Mouse (Mus musculus): ENCODE measurements around the gene Ncbp1. TPM values are rescaled to one million over a fixed set of nuclear protein-coding genes. Genes with fewer than 3 reads are reported as not detected.

Ncbp1 gene
- polyA plus RNA-seq, 1 experiment, result 17.0 TPM

- H3K36me3 ChIP-seq (ENCODE audit: control insufficient read depth, insufficient read depth, low read length), result no peaks in the 10 kb centered on the region
- no peak overlapping the region for H3K4me3 ChIP-seq (ENCODE audit: extremely low read depth, insufficient read depth, insufficient read length)
- WGBS, result 83% methylated on average over 2 of the region's 2 CpGs
- no peak for DNase-seq (ENCODE audit: low read depth in 1 of 2, low spot score in 2 of 2)
- H3K4me1 ChIP-seq (ENCODE audit: control insufficient read depth, insufficient read depth, insufficient read length), result no peaks in the 10 kb centered on the region
- H3K27ac ChIP-seq (ENCODE audit: insufficient read depth, low read length), result no peak overlapping the region
- H3K27me3 ChIP-seq (ENCODE audit: control insufficient read depth, insufficient read depth, low read length), result no peaks in the 10 kb centered on the region
- TF ChIP-seq POLR2A (IDR thresholded peaks at IDR 0.05; ENCODE audit: low read depth, low read length) (no peak), CTCF (IDR thresholded peaks at IDR 0.05; ENCODE audit: extremely low read depth, insufficient read depth, insufficient read length, insufficient replicate concordance) (no peak)
Observed at GRCm38 (mm10) chr4:46097591-46097990, 40.8 kb upstream of the Ncbp1 start.

- Histone ChIP-seq H3K36me3 (ENCODE audit: control insufficient read depth, insufficient read depth, low read length) (no peaks in the 10 kb centered on the region), H3K27ac (ENCODE audit: insufficient read depth, low read length) (no peak overlapping the region)
- DNase-seq (ENCODE audit: low read depth in 1 of 2, low spot score in 2 of 2), result no peak
Observed at GRCm38 (mm10) chr4:46099132-46099531, 39.3 kb upstream of the Ncbp1 start.

GRCm38 (mm10) chr4:46100539-46100938, 37.9 kb upstream of the Ncbp1 start:
- Histone ChIP-seq H3K4me3 (ENCODE audit: extremely low read depth, insufficient read depth, insufficient read length) (no peak overlapping the region), H3K27ac (ENCODE audit: insufficient read depth, low read length) (no peak overlapping the region), H3K4me1 (ENCODE audit: control insufficient read depth, insufficient read depth, insufficient read length) (no peaks in the 10 kb centered on the region), H3K36me3 (ENCODE audit: control insufficient read depth, insufficient read depth, low read length) (no peaks in the 10 kb centered on the region), H3K27me3 (ENCODE audit: control insufficient read depth, insufficient read depth, low read length) (no peaks in the 10 kb centered on the region)
- no peak for DNase-seq (ENCODE audit: low read depth in 1 of 2, low spot score in 2 of 2)
- WGBS, result 74% methylated on average over 7 of the region's 7 CpGs
- TF ChIP-seq POLR2A (IDR thresholded peaks at IDR 0.05; ENCODE audit: low read depth, low read length) (no peak), CTCF (IDR thresholded peaks at IDR 0.05; ENCODE audit: extremely low read depth, insufficient read depth, insufficient read length, insufficient replicate concordance) (no peak)

More at GRCm38 (mm10) chr4:46099132-46099531, 39.3 kb upstream of the Ncbp1 start:
- 84% methylated on average over 9 of the region's 9 CpGs for WGBS
- TF ChIP-seq CTCF (IDR thresholded peaks at IDR 0.05; ENCODE audit: extremely low read depth, insufficient read depth, insufficient read length, insufficient replicate concordance) (no peak), POLR2A (IDR thresholded peaks at IDR 0.05; ENCODE audit: low read depth, low read length) (no peak)
- no peaks in the 10 kb centered on the region for H3K27me3 ChIP-seq (ENCODE audit: control insufficient read depth, insufficient read depth, low read length)
- H3K4me1 ChIP-seq (ENCODE audit: control insufficient read depth, insufficient read depth, insufficient read length), result no peaks in the 10 kb centered on the region
- H3K4me3 ChIP-seq (ENCODE audit: extremely low read depth, insufficient read depth, insufficient read length), result no peak overlapping the region

- no peaks in the 10 kb centered on the region for H3K36me3 ChIP-seq (ENCODE audit: control insufficient read depth, insufficient read depth, low read length)
- no peak for DNase-seq (ENCODE audit: low read depth in 1 of 2, low spot score in 2 of 2)
- no peak for TF ChIP-seq POLR2A (IDR thresholded peaks at IDR 0.05; ENCODE audit: low read depth, low read length)
- TF ChIP-seq CTCF (IDR thresholded peaks at IDR 0.05; ENCODE audit: extremely low read depth, insufficient read depth, insufficient read length, insufficient replicate concordance), result no peak
- no peaks in the 10 kb centered on the region for H3K27me3 ChIP-seq (ENCODE audit: control insufficient read depth, insufficient read depth, low read length)
- H3K27ac ChIP-seq (ENCODE audit: insufficient read depth, low read length), result no peak overlapping the region
- no peak overlapping the region for H3K4me3 ChIP-seq (ENCODE audit: extremely low read depth, insufficient read depth, insufficient read length)
- 68% methylated on average over 14 of the region's 14 CpGs for WGBS
- H3K4me1 ChIP-seq (ENCODE audit: control insufficient read depth, insufficient read depth, insufficient read length), result no peaks in the 10 kb centered on the region
Observed at GRCm38 (mm10) chr4:46101211-46101711, 37.2 kb upstream of the Ncbp1 start.

GRCm38 (mm10) chr4:46102078-46102769, 36.2 kb upstream of the Ncbp1 start:
- H3K27ac ChIP-seq (ENCODE audit: insufficient read depth, low read length), result no peak overlapping the region
- no peak for DNase-seq (ENCODE audit: low read depth in 1 of 2, low spot score in 2 of 2)
- no peak for TF ChIP-seq CTCF (IDR thresholded peaks at IDR 0.05; ENCODE audit: extremely low read depth, insufficient read depth, insufficient read length, insufficient replicate concordance)
- no peak for TF ChIP-seq POLR2A (IDR thresholded peaks at IDR 0.05; ENCODE audit: low read depth, low read length)
- WGBS, result 91% methylated on average over 10 of the region's 10 CpGs
- no peaks in the 10 kb centered on the region for H3K4me1 ChIP-seq (ENCODE audit: control insufficient read depth, insufficient read depth, insufficient read length)
- no peaks in the 10 kb centered on the region for H3K27me3 ChIP-seq (ENCODE audit: control insufficient read depth, insufficient read depth, low read length)
- no peak overlapping the region for H3K4me3 ChIP-seq (ENCODE audit: extremely low read depth, insufficient read depth, insufficient read length)
- no peaks in the 10 kb centered on the region for H3K36me3 ChIP-seq (ENCODE audit: control insufficient read depth, insufficient read depth, low read length)

GRCm38 (mm10) chr4:46110084-46110483, 28.3 kb upstream of the Ncbp1 start:
- WGBS, result 91% methylated on average over 8 of the region's 8 CpGs
- no peak for DNase-seq (ENCODE audit: low read depth in 1 of 2, low spot score in 2 of 2)
- Histone ChIP-seq H3K36me3 (ENCODE audit: control insufficient read depth, insufficient read depth, low read length) (peaks cover 11% of the 10 kb centered on the region), H3K4me1 (ENCODE audit: control insufficient read depth, insufficient read depth, insufficient read length) (no peaks in the 10 kb centered on the region), H3K27me3 (ENCODE audit: control insufficient read depth, insufficient read depth, low read length) (no peaks in the 10 kb centered on the region), H3K4me3 (ENCODE audit: extremely low read depth, insufficient read depth, insufficient read length) (no peak overlapping the region), H3K27ac (ENCODE audit: insufficient read depth, low read length) (no peak overlapping the region)
- no peak for TF ChIP-seq CTCF (IDR thresholded peaks at IDR 0.05; ENCODE audit: extremely low read depth, insufficient read depth, insufficient read length, insufficient replicate concordance)
- TF ChIP-seq POLR2A (IDR thresholded peaks at IDR 0.05; ENCODE audit: low read depth, low read length), result no peak

- no peak for TF ChIP-seq POLR2A (IDR thresholded peaks at IDR 0.05; ENCODE audit: low read depth, low read length)
- TF ChIP-seq CTCF (IDR thresholded peaks at IDR 0.05; ENCODE audit: extremely low read depth, insufficient read depth, insufficient read length, insufficient replicate concordance), result no peak
- H3K4me3 ChIP-seq (ENCODE audit: extremely low read depth, insufficient read depth, insufficient read length), result no peak overlapping the region
- no peak overlapping the region for H3K27ac ChIP-seq (ENCODE audit: insufficient read depth, low read length)
- H3K27me3 ChIP-seq (ENCODE audit: control insufficient read depth, insufficient read depth, low read length), result no peaks in the 10 kb centered on the region
- WGBS, result 80% methylated on average over 3 of the region's 3 CpGs
- H3K36me3 ChIP-seq (ENCODE audit: control insufficient read depth, insufficient read depth, low read length), result peaks cover 19% of the 10 kb centered on the region
- no peak for DNase-seq (ENCODE audit: low read depth in 1 of 2, low spot score in 2 of 2)
- no peaks in the 10 kb centered on the region for H3K4me1 ChIP-seq (ENCODE audit: control insufficient read depth, insufficient read depth, insufficient read length)
Observed at GRCm38 (mm10) chr4:46111361-46111760, 27.1 kb upstream of the Ncbp1 start.
